Mouse (Mus musculus): ENCODE results near the gene Cd81.

Cd81 gene

DNA sequence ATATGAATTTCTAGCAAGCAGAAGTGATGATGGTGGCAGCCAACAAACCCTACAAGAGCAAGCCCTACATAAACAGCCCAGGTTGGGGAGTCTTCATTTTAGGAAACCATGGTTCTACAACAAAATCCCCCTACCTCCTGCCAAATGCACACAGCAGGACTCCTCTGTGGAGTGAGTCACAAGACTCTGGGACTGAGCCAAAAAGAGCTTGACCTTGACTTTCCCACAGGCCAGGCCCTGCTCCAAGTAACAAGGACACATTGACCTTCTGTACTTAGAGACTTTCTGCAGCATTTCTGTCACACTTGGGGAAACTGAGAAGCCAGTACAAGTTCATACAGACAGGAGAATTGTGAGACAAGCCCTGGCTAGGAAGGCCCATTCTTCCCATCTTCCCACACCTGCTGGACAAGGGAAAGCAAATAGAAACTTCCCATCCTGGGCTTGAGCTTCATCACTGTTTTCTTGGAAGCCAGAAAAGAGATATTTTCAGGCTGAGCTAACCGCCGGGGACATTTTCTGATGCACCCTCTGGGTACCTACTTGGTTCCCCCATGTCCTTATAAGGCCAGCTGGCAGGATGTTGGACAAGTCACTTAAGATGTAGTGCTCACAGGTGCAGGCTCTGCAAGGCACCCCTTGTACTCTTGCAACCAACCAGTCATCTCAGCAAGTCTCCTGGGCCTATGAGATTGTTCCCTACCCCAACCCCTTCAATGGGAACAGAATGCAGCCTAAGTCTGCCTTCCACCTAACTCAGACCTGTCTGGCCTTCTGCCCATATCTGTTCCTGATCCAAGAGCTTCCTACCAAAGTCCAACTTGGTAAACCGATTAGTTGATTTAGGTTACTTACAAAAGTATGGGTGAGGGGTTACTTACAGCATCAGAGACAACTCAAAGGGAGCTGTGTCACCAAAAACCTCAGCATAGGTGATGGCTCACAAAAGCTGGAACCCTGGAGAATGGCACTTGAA, 2.4 kb upstream of the Cd81 start:
- in situ Hi-C loops (cut with MseI, MboI): no loop called here

- in situ Hi-C loops (cut with MseI, MboI): no loop called here
These were observed 1.2 kb upstream of the Cd81 start for GRCm38 (mm10) chr7:143051316-143051715.

- in situ Hi-C loops (cut with MseI, MboI): no loop called here
These were observed 715 bp downstream of the Cd81 start for GRCm38 (mm10) chr7:143053008-143053899.

- in situ Hi-C loops (cut with MseI, MboI): no loop called here
These were observed 1.5 kb downstream of the Cd81 start for GRCm38 (mm10) chr7:143053961-143054611.

GRCm38 (mm10) chr7:143054612-143054965, 2.0 kb downstream of the Cd81 start:
- in situ Hi-C loops (cut with MseI, MboI): no loop called here

- in situ Hi-C loops (cut with MseI, MboI): no loop called here
These were observed 2.5 kb downstream of the Cd81 start for GRCm38 (mm10) chr7:143055001-143055400.

DNA sequence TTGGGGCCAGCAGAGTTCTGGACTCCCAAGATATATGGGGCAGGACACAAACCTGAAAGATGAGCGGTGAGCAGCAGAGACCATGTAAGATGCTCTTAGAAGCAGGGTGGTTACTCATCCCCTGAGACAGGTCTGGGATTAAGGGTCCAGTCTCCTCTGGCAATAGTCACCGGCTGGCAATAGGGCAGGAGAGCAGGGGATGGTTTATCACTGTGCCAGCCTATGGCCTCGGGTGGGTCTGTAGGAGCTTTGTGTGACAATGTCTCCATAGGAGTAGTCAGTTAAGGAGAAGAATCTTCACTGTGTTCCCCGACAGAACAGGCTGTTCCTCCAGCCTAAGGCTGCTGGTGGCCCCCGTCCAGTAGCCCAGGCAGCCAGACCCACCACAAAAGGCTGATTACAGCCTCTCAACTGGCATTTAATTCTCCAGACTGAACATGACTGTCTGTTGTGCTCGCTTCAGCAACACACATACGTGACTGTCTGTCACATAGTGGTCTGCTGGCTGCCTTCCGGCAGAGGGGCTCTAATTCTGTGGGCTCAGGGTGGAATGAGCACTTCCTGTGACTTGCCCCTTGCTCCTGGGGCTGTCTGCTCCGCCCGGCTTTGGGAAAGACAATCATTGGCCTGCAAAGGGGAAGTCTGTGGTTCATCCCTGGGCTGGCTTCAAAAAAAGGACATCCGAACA, 3.1 kb downstream of the Cd81 start:
- in situ Hi-C loops (cut with MseI, MboI): no loop called here

- in situ Hi-C loops (cut with MseI, MboI): no loop called here
These were observed 4.5 kb downstream of the Cd81 start for GRCm38 (mm10) chr7:143057023-143057422.

GRCm38 (mm10) chr7:143057667-143058220, 5.2 kb downstream of the Cd81 start:
- in situ Hi-C loops (cut with MseI, MboI): no loop called here

DNA sequence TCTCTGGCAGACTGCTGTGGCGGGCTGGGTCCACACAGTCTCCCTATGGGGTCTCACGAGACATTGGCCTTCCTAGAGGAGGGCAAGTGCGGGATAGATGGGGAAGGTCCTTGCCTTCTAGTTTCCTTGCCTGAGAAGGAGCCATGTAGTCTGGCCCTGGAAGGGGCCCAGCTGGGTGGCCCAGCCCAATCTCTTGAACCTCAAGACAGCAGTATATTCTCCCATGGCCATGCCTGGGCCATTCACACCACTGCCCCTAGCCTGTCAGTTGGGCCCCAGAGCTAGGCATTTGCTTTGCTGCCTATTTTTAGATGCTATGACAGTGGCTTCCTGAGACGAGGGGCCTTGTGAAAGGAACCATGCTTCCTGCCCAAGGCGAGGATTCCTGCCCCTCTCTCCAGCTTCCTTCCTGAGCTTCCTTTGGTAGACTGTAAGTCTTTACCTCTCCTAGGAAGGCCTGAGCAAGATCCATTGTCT, 5.7 kb downstream of the Cd81 start:
- in situ Hi-C loops (cut with MseI, MboI): no loop called here

DNA sequence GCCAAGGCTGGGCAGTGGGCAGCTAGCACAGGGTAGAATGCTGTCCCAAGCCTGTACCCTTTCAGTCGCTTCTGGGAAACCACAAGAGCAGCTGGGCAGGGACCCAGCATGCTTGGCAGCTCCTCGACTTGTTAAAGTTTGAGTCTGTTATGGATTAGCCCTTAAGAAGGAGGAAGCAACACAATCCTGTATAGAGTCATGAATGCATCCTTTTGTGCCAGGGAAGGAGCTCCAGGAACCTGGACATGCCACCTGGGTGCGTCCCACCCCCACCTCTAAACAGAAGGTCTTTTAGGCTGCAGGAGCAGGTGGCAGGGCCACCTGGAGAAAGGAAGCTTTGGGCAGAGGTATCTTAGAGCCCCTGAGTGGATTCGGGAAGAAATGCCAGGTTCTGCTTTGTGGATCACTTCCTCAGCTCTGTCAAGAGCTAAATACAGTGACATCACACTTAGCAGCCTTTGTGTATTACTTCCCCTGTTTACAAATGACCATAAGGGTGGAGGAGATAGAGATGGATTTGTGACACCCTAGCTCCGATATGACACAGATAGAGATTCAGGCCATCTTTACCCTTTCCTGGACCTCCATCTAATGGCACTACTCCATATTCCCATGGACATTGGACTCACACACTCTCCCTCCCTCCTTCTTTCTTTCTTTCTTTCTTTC, 6.8 kb downstream of the Cd81 start:
- in situ Hi-C loops (cut with MseI, MboI): no loop called here

DNA sequence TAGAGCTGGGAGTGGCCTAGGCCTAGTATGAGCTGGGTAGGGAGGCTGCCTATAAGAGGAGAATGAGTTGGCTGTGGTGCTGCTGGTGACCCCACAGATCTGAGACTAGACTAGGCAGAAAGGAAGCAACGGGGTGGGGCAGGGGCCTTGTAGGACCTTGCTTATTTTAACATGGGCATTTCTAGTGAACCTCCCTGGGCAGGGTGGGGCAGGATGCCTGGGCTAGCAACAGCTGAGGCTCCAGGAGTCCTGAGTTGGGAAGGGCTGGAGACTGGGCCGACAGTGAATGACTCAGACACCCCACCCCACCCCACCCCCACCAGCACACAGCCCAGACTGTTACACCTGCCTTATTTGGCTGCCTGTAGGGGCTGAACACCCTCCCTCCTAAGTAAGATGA, 10.2 kb downstream of the Cd81 start:
- in situ Hi-C loops (cut with MseI, MboI): no loop called here

DNA sequence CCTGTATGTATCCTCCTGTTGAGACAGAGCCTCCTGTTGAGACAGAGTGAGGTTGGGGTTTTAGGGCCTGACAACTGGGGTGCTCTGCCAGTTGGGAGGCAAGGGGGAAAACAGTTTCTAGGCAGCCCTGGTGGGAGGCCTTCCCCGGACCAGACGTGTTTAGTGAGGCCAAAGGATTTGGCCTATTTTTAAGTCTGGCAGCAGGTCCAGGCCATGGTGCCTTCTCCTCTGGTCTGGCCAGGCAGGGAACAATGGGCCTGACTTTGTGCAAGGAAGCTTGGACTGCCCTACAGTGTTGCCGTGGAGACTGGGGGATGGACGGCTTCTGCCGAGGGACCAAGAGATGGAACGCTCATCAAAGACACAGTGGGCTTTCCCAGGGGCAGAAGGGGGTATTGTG, 11.7 kb downstream of the Cd81 start:
- in situ Hi-C loops (cut with MseI, MboI): no loop called here

DNA sequence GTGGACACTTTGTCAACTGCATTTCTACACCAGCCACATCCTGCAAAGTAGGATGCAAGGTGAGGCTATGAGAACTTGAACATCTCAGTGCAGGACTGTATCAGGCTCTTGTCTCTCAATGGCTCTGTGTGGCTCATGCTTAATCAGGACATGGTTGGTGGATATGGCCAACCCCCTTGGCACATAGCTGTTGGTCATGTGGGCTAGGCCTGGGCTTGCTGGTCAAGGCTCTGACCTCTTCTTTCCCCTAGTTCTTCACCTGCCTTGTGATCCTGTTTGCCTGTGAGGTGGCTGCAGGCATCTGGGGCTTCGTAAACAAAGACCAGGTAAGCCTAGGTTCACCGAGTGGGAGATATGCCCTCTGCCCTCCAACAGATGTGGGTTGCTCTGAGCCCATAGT, 13.2 kb downstream of the Cd81 start:
- in situ Hi-C loops (cut with MseI, MboI): no loop called here

DNA sequence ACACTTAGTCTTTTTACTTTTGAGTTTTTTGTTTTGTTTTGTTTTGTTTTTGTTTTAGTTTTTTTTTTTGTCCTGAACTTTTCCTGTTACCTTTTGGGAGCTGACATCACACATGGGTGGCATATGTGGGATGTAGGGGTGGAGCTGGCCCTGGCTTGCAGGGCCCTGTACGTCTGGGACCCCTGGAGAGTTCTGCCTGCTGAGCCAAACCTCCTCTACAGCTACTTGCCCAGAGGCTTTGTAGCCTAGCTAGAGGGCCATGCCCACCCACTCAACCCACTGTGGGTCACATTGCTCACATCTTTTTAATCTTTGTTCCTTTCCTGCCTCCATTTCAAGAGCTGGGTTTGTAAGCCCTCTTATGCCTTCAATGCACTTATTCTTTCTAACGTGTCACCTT, 14.9 kb downstream of the Cd81 start:
- in situ Hi-C loops (cut with MseI, MboI): no loop called here

- in situ Hi-C loops (cut with MseI, MboI): no loop called here
These were observed 15.4 kb downstream of the Cd81 start for GRCm38 (mm10) chr7:143067897-143068296.

DNA sequence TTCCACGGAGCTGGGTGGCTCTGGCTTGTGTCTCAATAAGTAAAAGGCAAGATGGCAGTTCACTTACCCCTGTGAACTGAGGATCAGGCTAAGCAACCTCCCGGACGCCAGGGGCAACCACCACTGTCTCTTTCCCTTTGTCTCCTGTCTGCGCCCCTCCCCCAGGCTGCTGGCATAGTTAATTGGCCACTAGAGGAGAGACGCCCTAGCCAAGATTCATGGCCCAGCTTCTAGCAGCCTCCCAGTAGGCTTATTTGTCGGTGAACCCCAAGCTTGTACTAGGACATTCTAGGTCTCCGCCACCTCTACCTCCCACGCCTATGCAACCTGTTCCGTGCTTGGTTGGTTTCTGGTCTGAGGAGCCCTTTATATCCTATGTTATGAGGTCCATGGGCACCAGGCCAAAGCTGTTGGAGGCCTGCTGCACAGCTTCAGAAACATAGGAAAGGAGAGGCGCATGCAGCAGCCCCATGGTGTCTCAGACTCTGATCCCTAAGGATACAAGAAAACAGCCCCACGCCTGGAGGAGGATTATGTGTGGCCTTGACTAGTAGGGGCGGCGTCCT, 15.9 kb downstream of the Cd81 start:
- in situ Hi-C loops (cut with MseI, MboI): no loop called here

DNA sequence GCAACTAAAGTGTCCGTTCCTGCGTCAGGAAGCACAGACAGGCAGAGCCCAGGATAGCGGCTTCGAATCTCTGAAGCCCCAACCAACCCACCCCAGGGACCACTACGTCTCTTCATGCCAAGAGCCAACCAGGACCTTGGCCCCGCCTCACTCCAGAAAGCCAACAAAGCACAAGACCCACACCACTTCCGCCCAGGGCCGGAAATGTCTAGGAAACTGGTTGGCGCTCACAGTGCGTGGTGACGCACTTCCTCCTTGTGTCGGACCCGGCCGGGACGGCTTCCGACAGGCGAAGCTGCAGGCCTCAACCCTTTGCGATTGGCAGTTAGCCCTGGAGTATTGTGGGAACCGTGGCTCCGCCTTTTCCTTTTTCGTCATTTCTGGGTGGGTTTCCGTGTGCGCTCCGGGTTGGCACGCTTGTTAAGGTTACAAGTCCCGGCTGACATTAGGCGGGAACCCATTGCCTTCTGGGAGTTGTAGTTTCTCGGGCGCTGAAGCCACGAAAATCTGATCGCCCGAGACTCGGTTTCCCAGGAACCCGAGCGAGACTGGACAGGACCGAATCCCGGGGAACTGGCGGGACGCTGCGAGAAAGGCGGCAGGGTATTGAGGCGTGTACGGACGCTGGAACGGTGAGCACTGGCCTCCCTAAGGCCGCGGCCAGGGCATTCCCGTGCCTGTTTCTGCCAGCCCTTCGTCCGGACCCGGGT, 16.5 kb downstream of the Cd81 start, which contains the start of gene Tssc4:
Tssc4 (plus strand) TSS at position 368 of the 710 bp plus-strand sequence.
- in situ Hi-C loops (cut with MseI, MboI): no loop called here

- in situ Hi-C loops (cut with MseI, MboI): no loop called here
These were observed 17.3 kb downstream of the Cd81 start for GRCm38 (mm10) chr7:143069751-143070400.

Data from mouse trophoblast stem cell (cell line).